Mouse (Mus musculus): ENCODE results near the gene Gm20503.

DNA sequence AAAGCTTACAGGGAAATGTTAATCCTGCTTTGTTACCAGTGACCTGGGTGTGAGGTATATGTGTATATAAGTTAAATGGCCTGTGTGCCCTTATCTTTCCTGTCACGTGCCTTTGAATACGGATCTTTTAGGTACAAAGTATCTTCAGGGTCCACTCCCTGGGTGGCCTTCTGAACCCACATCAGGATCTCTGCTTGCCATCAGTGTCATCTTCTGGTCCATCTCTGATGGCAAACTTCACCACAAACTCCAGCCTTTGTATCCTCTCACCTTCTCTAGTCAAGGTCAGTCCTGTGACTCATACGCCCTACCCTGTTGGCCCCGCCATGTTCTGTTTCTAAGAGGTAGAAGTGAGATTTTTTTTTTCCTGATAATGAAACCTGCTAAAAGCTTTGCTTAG is 8.2 kb upstream of the Gm20503 start, which contains the start of gene Dnajc25:
- no peak for TF ChIP-seq CHD2 (IDR thresholded peaks at IDR 0.05; ENCODE audit: low read depth, low read length)
- TF ChIP-seq ZC3H11A (IDR thresholded peaks at IDR 0.05; ENCODE audit: borderline replicate concordance, low read depth, low read length) = no peak
- TF ChIP-seq HCFC1 (IDR thresholded peaks at IDR 0.05; ENCODE audit: borderline replicate concordance, insufficient read depth, low read length) = no peak
- no peak for TF ChIP-seq MAFK (IDR thresholded peaks at IDR 0.05; ENCODE audit: insufficient read depth, low read depth, low read length)

All from ES-E14 (cell line).